Mouse (Mus musculus) forebrain, postnatal 0 days (tissue): ENCODE results near the gene Cdadc1. TPM values are rescaled to one million over a fixed set of nuclear protein-coding genes. Genes with fewer than 3 reads are reported as not detected.

Experiments
- ATAC-seq: fragments of 200-750 bp; cut with Nextera tagmentation; 2 replicates; pipeline ENCODE4 v1.8.0; 2017; ENCODE audit warnings: mild to moderate bottlenecking, moderate library complexity
- DNase-seq: peaks from one replicate; pipeline ENCODE4 v3.0.0-alpha.2; 2015
- H3K27ac ChIP-seq: fragments of 300-500 bp; sonication (generic); 2 replicates; pipeline ENCODE4 v1.5.1; 2014; ENCODE audit warnings: low read depth, mild to moderate bottlenecking, antibody characterized with exemption, low read length, moderate library complexity, mixed read lengths
- H3K27me3 ChIP-seq: fragments of 300-500 bp; sonication (generic); 2 replicates; pipeline ENCODE4 v1.6.1; 2014; ENCODE audit warnings: mild to moderate bottlenecking, low read length, mixed read lengths; ENCODE audit not compliant: insufficient read depth
- H3K36me3 ChIP-seq: fragments of 300-500 bp; sonication (generic); 2 replicates; pipeline ENCODE4 v1.6.1; 2014; ENCODE audit warnings: mild to moderate bottlenecking, moderate library complexity; ENCODE audit not compliant: insufficient read depth
- H3K4me1 ChIP-seq: fragments of 300-500 bp; sonication (generic); 2 replicates; pipeline ENCODE4 v1.6.1; 2014; ENCODE audit warnings: antibody characterized with exemption; ENCODE audit not compliant: insufficient read depth
- H3K4me2 ChIP-seq: fragments of 300-500 bp; sonication (generic); 2 replicates; pipeline ENCODE4 v1.6.1; 2014; ENCODE audit warnings: low read depth, mild to moderate bottlenecking, moderate library complexity
- H3K4me3 ChIP-seq: fragments of 300-500 bp; sonication (generic); 2 replicates; pipeline ENCODE4 v1.5.1; 2014; ENCODE audit warnings: low read depth, low read length, mixed read lengths
- H3K9ac ChIP-seq: fragments of 300-500 bp; sonication (generic); 2 replicates; pipeline ENCODE4 v1.6.1; 2014; ENCODE audit warnings: mild to moderate bottlenecking
- H3K9me3 ChIP-seq: fragments of 300-500 bp; sonication (generic); 2 replicates; pipeline ENCODE4 v1.6.1; 2016; ENCODE audit warnings: low read length
- CTCF ChIP-seq: sonication (generic); IDR thresholded peaks from 2 replicates; pipeline ENCODE4 v1.5.1; 2016; ENCODE audit warnings: antibody characterized with exemption, control low read depth, low read depth
- WGBS: fragments of 180-500 bp; shearing (Covaris S2); extraction: QIAGEN DNeasy Blood & Tissue Kit; methylation state at CpG from one replicate; pipeline ENCODE4 v1.1.7; 2014; 5-methylcytosine and 5-hydroxymethylcytosine counted together
- polyA plus RNA-seq: library from polyadenylated mRNA; unstranded; fragments of >200 nt; fragmentation: Nextera tagmentation; extraction: Ambion mirVana; gene quantifications from 2 replicates; pipeline ENCODE4 v1.2.1, GENCODE M21; 2015
- total RNA-seq: library from RNA; depleted of rRNA; stranded (reverse); fragments of >200 nt; gene quantifications from 2 replicates; pipeline ENCODE4 v1.2.3, GENCODE M21; 2014; rRNA removed

Cdadc1 gene
- total and polyA plus RNA-seq, 2 experiments from 2014 or later: 5.1 to 34.6 TPM

DNA sequence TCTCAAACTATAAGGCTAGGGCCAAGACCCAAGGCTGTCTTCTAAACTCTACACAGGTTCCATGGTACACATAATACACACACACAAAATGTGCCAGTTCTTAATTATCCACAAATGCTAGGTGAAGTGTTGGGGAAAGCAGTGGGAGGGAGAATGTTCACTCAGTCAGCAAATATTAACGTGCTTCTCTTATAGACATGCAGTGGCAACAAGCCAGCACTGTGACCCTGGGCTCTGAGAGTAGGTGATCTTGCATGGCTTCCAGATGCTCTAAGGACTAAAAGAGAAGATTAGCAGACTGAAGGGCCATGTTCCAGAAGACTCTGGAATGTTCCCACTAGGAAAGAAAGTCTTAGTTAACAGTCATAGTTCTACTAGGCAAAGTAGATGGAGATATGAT lies 67.0 kb downstream of the Cdadc1 start:
- Histone ChIP-seq H3K27me3 (no peaks in the 10 kb centered on the region), H3K4me1 (no peaks in the 10 kb centered on the region), H3K4me2 (no peak overlapping the region), H3K27ac (no peak overlapping the region), H3K9ac (no peak overlapping the region), H3K36me3 (no peaks in the 10 kb centered on the region), H3K9me3 (no peaks in the 10 kb centered on the region), H3K4me3 (no peak overlapping the region)
- TF ChIP-seq CTCF: no peak
- ATAC-seq (no peak), DNase-seq (no peak)
- 67% methylated on average over 1 of the region's 1 CpGs for WGBS

DNA sequence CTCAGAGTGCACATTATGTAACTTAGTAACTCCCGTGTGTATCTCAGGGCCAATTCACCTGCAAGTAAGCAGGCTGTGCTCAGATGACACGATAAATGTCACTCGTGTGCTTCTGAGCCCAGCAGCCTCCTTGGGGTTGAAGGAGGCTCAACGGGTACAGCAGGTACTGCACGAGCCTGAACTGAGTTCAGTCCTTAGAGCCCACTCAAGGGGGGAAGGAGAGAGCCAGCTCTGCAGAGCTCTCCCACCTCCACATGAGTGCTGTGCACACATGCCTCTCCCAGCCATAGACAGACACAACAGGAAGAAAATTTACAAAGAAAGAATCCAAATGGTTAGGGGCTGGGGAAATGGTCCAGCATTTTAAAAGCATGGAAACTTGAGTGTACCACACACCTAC lies 71.9 kb downstream of the Cdadc1 start:
- 87% methylated on average over 5 of the region's 5 CpGs for WGBS
- Histone ChIP-seq H3K4me1 (no peaks in the 10 kb centered on the region), H3K9me3 (no peaks in the 10 kb centered on the region), H3K9ac (no peak overlapping the region), H3K27ac (no peak overlapping the region), H3K4me2 (no peak overlapping the region), H3K36me3 (no peaks in the 10 kb centered on the region), H3K27me3 (no peaks in the 10 kb centered on the region), H3K4me3 (no peak overlapping the region)
- DNase-seq (no peak), ATAC-seq (no peak)
- TF ChIP-seq CTCF: no peak

- Histone ChIP-seq H3K4me3 (no peak overlapping the region), H3K4me1 (no peaks in the 10 kb centered on the region), H3K27me3 (no peaks in the 10 kb centered on the region), H3K9me3 (no peaks in the 10 kb centered on the region), H3K9ac (no peak overlapping the region), H3K27ac (no peak overlapping the region), H3K36me3 (no peaks in the 10 kb centered on the region), H3K4me2 (no peak overlapping the region)
- DNase-seq: no peak
- ATAC-seq: no peak
- no peak for TF ChIP-seq CTCF
- WGBS: 81% methylated on average over 6 of the region's 6 CpGs
Measured at GRCm38 (mm10) chr14:59513922-59514444, 83.8 kb downstream of the Cdadc1 start.

Other genes starting within 250 kb of the Cdadc1 start
- gene Phf11d, start 232.5 kb downstream of the Cdadc1 start, total RNA-seq: 0.69 and 1.00 TPM in 2 replicates
- 0.49 and 0.85 TPM in 2 replicates for gene Phf11d, start 232.5 kb downstream of the Cdadc1 start, polyA plus RNA-seq
- 0.05 and 0.38 TPM in 2 replicates for gene Phf11c, start 202.6 kb downstream of the Cdadc1 start, total RNA-seq
- 0.06 and 0.16 TPM in 2 replicates for gene Phf11c, start 202.6 kb downstream of the Cdadc1 start, polyA plus RNA-seq
- gene Setdb2, start 157.1 kb downstream of the Cdadc1 start, total RNA-seq: 4.9 and 7.9 TPM in 2 replicates
- 4.8 and 5.2 TPM in 2 replicates for gene Setdb2, start 157.1 kb downstream of the Cdadc1 start, polyA plus RNA-seq
- 17.4 and 18.7 TPM in 2 replicates for gene Cab39l, start 157.0 kb downstream of the Cdadc1 start, total RNA-seq
- 17.6 and 20.1 TPM in 2 replicates for gene Cab39l, start 157.0 kb downstream of the Cdadc1 start, polyA plus RNA-seq
- 11.8 and 12.6 TPM in 2 replicates for gene Shisa2, start 27.3 kb upstream of the Cdadc1 start, total RNA-seq
- gene Shisa2, start 27.3 kb upstream of the Cdadc1 start, polyA plus RNA-seq: 5.2 and 7.1 TPM in 2 replicates